Mouse (Mus musculus): ENCODE measurements around the gene Myb.

DNA sequence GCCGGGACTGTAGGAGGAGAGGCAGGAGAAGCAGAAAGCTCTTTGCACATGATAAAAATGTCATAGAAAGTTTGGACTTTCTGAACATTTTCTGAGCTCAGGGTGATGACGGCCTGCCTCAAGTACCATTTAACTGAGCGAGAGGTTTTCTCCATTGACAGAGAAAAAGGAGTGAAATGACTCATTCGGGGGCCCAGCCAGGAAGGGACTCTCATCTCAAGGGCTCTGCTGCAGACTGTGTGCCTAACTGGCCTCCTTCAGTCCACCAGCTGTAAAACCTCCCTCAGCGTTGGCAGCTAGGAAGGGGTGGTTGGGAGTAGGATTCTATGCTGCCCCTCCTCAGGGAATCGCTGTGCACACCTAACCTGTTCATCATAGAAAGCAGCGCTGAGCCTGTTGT is 61.3 kb downstream of the Myb start:
- TF ChIP-seq CTCF (IDR thresholded peaks at IDR 0.05; ENCODE audit: low read depth) (no peak), EP300 (optimal IDR thresholded peaks at IDR 0.05) (no peak)
